Mouse (Mus musculus): ENCODE measurements around the gene Hs3st3b1.

DNA sequence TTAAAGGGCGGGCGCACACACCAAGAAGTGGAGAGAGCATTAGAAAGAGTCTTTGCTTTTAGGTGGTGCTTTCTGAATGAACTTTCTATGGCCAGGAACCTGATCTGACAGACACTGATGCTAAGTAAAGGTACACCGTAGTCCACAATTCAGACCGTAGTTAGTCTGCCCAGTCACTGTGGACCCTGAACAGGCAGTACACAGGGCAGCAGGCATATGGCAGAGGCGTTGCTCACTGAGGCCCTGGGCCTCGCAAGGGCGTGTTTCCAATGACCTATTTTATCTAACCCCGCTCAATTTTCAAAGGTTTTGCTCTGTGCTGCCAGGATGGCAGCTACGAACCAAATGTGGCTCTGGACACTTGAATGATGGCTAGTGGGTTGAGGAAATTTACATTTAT, 49.4 kb upstream of the Hs3st3b1 start:
- no peak for TF ChIP-seq CTCF (IDR thresholded peaks at IDR 0.05; ENCODE audit: extremely low read depth, insufficient read depth, insufficient read length, insufficient replicate concordance)
- TF ChIP-seq POLR2A (IDR thresholded peaks at IDR 0.05; ENCODE audit: low read depth, low read length) = no peak

Data from spleen, adult 2 months (tissue).